Mouse (Mus musculus) limb, embryonic 15.5 days (tissue): ENCODE measurements around the gene Olfr739. TPM values are rescaled to one million over a fixed set of nuclear protein-coding genes. Genes with fewer than 3 reads are reported as not detected.

Experiments
- ATAC-seq: fragments of 200-750 bp; cut with Nextera tagmentation; 2 replicates; pipeline ENCODE4 v1.8.0; 2017; ENCODE audit warnings: low read depth, moderate TSS enrichment; ENCODE audit not compliant: insufficient number of reproducible peaks, low FRiP score, low TSS enrichment
- H3K27ac ChIP-seq: fragments of 300-500 bp; sonication (generic); 2 replicates; pipeline ENCODE4 v1.5.1; 2015; ENCODE audit warnings: moderate library complexity, mild to moderate bottlenecking, inconsistent platforms
- H3K27me3 ChIP-seq: fragments of 300-500 bp; sonication (generic); 2 replicates; pipeline ENCODE4 v1.6.1; 2015; ENCODE audit warnings: inconsistent platforms
- H3K36me3 ChIP-seq: fragments of 300-500 bp; sonication (generic); 2 replicates; pipeline ENCODE4 v1.6.1; 2015; ENCODE audit warnings: inconsistent platforms
- H3K4me1 ChIP-seq: fragments of 300-500 bp; sonication (generic); 2 replicates; pipeline ENCODE4 v1.6.1; 2015; ENCODE audit warnings: inconsistent platforms
- H3K4me2 ChIP-seq: fragments of 300-500 bp; sonication (generic); 2 replicates; pipeline ENCODE4 v1.6.1; 2015; ENCODE audit warnings: mild to moderate bottlenecking, inconsistent platforms
- H3K4me3 ChIP-seq: fragments of 300-500 bp; sonication (generic); 2 replicates; pipeline ENCODE4 v1.5.1; 2015; ENCODE audit warnings: mild to moderate bottlenecking, inconsistent platforms
- H3K9ac ChIP-seq: fragments of 300-500 bp; sonication (generic); 2 replicates; pipeline ENCODE4 v1.6.1; 2015; ENCODE audit warnings: inconsistent platforms
- H3K9me3 ChIP-seq: fragments of 300-500 bp; sonication (generic); 2 replicates; pipeline ENCODE4 v1.6.1; 2016; ENCODE audit warnings: inconsistent platforms
- WGBS: fragments of 180-500 bp; shearing (Covaris S2); methylation state at CpG from one replicate; pipeline ENCODE4 v1.1.7; 2015; 5-methylcytosine and 5-hydroxymethylcytosine counted together
- polyA plus RNA-seq: library from polyadenylated mRNA; unstranded; fragments of >200 nt; fragmentation: Nextera tagmentation; extraction: Ambion mirVana; gene quantifications from 2 replicates; pipeline ENCODE4 v1.2.1, GENCODE M21; 2015

Olfr739 gene
- polyA plus RNA-seq, result not detected in 2 replicates

- H3K27ac ChIP-seq, result no peak within 1 kb of the TSS
- H3K4me1 ChIP-seq, result no peaks in the 10 kb centered on the region
- H3K27me3 ChIP-seq, result no peaks in the 10 kb centered on the region
- H3K36me3 ChIP-seq, result no peaks in the 10 kb centered on the region
- H3K4me2 ChIP-seq, result no peak within 1 kb of the TSS
- 62% methylated on average over 2 of the region's 2 CpGs for WGBS
- ATAC-seq, result no peak
- no peak within 1 kb of the TSS for H3K9ac ChIP-seq
- no peak within 1 kb of the TSS for H3K4me3 ChIP-seq
- H3K9me3 ChIP-seq, result no peaks in the 10 kb centered on the region
Observed at GRCm38 (mm10) chr14:50418326-50418725, at the start of gene Olfr739. TSS of gene Olfr739 (plus strand) at chr14:50418626.

DNA sequence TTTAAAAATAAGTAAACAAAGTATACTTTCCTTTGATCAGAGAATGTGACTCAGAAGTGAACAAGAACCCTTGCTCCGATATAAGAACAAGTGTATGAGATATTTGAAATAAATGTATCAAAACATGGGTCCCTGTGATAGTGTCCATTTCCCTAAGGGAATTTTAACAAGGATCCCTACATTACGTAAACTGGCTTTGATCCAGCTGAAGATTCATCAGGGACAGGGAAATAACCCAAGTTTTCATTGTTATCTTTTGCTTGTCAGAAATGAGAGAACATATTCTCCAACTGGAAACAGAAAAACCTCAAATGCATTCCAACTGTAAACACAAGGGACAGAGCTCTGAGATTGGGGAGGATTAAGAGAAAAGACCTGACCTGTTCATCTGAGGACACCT, 37.6 kb upstream of the Olfr739 start, which contains the start of gene Olfr736:
Gene Olfr736 (plus strand): TSS at position 301 of the 400 bp plus-strand sequence.
- H3K36me3 ChIP-seq, result no peaks in the 10 kb centered on the region
- ATAC-seq, result no peak
- H3K9me3 ChIP-seq, result no peaks in the 10 kb centered on the region
- no peak within 1 kb of the TSS for H3K27ac ChIP-seq
- H3K4me3 ChIP-seq, result no peak within 1 kb of the TSS
- H3K27me3 ChIP-seq, result no peaks in the 10 kb centered on the region
- no peak within 1 kb of the TSS for H3K4me2 ChIP-seq
- H3K9ac ChIP-seq, result no peak within 1 kb of the TSS
- H3K4me1 ChIP-seq, result no peaks in the 10 kb centered on the region
- 78% methylated on average over 2 of the region's 2 CpGs for WGBS

- Histone ChIP-seq H3K4me1 (no peaks in the 10 kb centered on the region), H3K4me3 (no peak within 1 kb of the TSS), H3K9ac (no peak within 1 kb of the TSS), H3K27ac (no peak within 1 kb of the TSS), H3K36me3 (no peaks in the 10 kb centered on the region), H3K27me3 (no peaks in the 10 kb centered on the region), H3K9me3 (no peaks in the 10 kb centered on the region), H3K4me2 (no peak within 1 kb of the TSS)
- WGBS, result 86% methylated on average over 1 of the region's 1 CpGs
- ATAC-seq, result no peak
Observed at GRCm38 (mm10) chr14:50407268-50407667, 11.2 kb upstream of the Olfr739 start, which contains the start of gene Olfr738. TSS of gene Olfr738 (plus strand) at chr14:50407568.

DNA sequence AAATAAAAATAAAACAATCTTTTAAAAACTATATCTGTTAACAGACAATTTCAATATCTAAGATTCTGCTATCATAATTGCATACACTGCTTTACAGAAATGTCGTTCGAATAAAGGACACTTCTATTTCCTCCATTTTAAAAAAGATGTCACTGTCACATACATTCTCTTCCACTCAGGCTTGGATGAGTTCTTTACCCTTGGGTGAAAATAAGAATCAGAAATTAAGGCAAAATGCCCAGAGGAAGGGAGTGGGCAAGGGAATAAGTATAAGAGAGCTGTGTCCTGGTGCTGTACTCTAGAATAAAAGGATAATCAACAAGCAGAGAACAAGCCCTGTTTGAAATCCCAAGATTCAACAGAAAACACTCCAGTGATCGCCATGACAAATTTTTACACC, 26.8 kb downstream of the Olfr739 start, which contains the start of gene Olfr740:
Gene Olfr740 (plus strand): TSS at position 301 of the 400 bp plus-strand sequence.
- Histone ChIP-seq H3K9me3 (no peaks in the 10 kb centered on the region), H3K27ac (no peak within 1 kb of the TSS), H3K4me1 (no peaks in the 10 kb centered on the region), H3K36me3 (no peaks in the 10 kb centered on the region), H3K4me3 (no peak within 1 kb of the TSS), H3K27me3 (no peaks in the 10 kb centered on the region), H3K9ac (no peak within 1 kb of the TSS), H3K4me2 (no peak within 1 kb of the TSS)
- 83% methylated on average over 3 of the region's 3 CpGs for WGBS
- no peak for ATAC-seq

GRCm38 (mm10) chr14:50472438-50472837, 54.0 kb downstream of the Olfr739 start, which contains the start of gene Olfr741:
TSS of gene Olfr741 (plus strand) at chr14:50472738.
- no peak within 1 kb of the TSS for H3K4me2 ChIP-seq
- no peaks in the 10 kb centered on the region for H3K4me1 ChIP-seq
- WGBS, result 72% methylated on average over 2 of the region's 2 CpGs
- no peaks in the 10 kb centered on the region for H3K9me3 ChIP-seq
- H3K4me3 ChIP-seq, result no peak within 1 kb of the TSS
- no peaks in the 10 kb centered on the region for H3K36me3 ChIP-seq
- no peaks in the 10 kb centered on the region for H3K27me3 ChIP-seq
- no peak for ATAC-seq
- H3K9ac ChIP-seq, result no peak within 1 kb of the TSS
- H3K27ac ChIP-seq, result no peak within 1 kb of the TSS

Other genes with a start within 250 kb of the Olfr739 start
- not detected in 2 replicates for gene Olfr730, start 230.4 kb upstream of the Olfr739 start, polyA plus RNA-seq
- gene Olfr731, start 176.8 kb upstream of the Olfr739 start, polyA plus RNA-seq, result not detected in 2 replicates
- not detected in 2 replicates for gene Olfr732, start 134.4 kb upstream of the Olfr739 start, polyA plus RNA-seq
- not detected in 2 replicates for gene Olfr733, start 117.1 kb upstream of the Olfr739 start, polyA plus RNA-seq
- not detected in 2 replicates for gene Olfr734, start 91.9 kb upstream of the Olfr739 start, polyA plus RNA-seq
- gene Olfr735, start 69.8 kb upstream of the Olfr739 start, polyA plus RNA-seq, result not detected in 2 replicates
- gene Tlr11, start 60.7 kb upstream of the Olfr739 start, polyA plus RNA-seq, result not detected in 2 replicates
- gene Olfr736, start 37.5 kb upstream of the Olfr739 start, polyA plus RNA-seq, result not detected in 2 replicates
- not detected in 2 replicates for gene Olfr738, start 11.1 kb upstream of the Olfr739 start, polyA plus RNA-seq
- not detected in 2 replicates for gene Olfr740, start 26.9 kb downstream of the Olfr739 start, polyA plus RNA-seq
- not detected in 2 replicates for gene Olfr741, start 54.1 kb downstream of the Olfr739 start, polyA plus RNA-seq
- gene Olfr742, start 85.0 kb downstream of the Olfr739 start, polyA plus RNA-seq, result not detected in 2 replicates
- gene Olfr743, start 103.2 kb downstream of the Olfr739 start, polyA plus RNA-seq, result not detected in 2 replicates
- gene Olfr744, start 196.3 kb downstream of the Olfr739 start, polyA plus RNA-seq, result not detected in 2 replicates
- not detected in 2 replicates for gene Olfr745, start 220.8 kb downstream of the Olfr739 start, polyA plus RNA-seq
- not detected in 2 replicates for gene Olfr746, start 228.5 kb downstream of the Olfr739 start, polyA plus RNA-seq